Mouse (Mus musculus) CH12.LX (cell line): ENCODE results near the gene Tas2r118.

Source experiments
- CTCF ChIP-seq, 2 experiments: IDR thresholded peaks in 1 of 2; conservative IDR thresholded peaks in 1 of 2; 2 replicates each; pipeline ENCODE4 v1.5.1; 2011 to 2012; ENCODE audit warnings: low read depth in 2 of 2, low read length in 2 of 2, improper control_type of control experiment in 1 of 2, inconsistent platforms in 1 of 2, mild to moderate bottlenecking in 1 of 2, moderate library complexity in 1 of 2
- ELF1 ChIP-seq: IDR thresholded peaks from 2 replicates; pipeline ENCODE4 v1.6.1; 2014; ENCODE audit warnings: low read depth, mild to moderate bottlenecking, inconsistent platforms, low read length, improper control_type of control experiment
- IRF4 ChIP-seq: IDR thresholded peaks from 2 replicates; pipeline ENCODE4 v1.6.1; 2014; ENCODE audit warnings: low read depth, mild to moderate bottlenecking, inconsistent platforms, low read length, improper control_type of control experiment
- KAT2A ChIP-seq: IDR thresholded peaks from 2 replicates; pipeline ENCODE4 v1.6.1; 2012; ENCODE audit warnings: low read length, improper control_type of control experiment, inconsistent platforms; ENCODE audit not compliant: insufficient replicate concordance
- MXI1 ChIP-seq: IDR thresholded peaks from 2 replicates; pipeline ENCODE4 v1.6.1; 2011; ENCODE audit warnings: mild to moderate bottlenecking, low read depth, low read length, improper control_type of control experiment
- POLR2A ChIP-seq: IDR thresholded peaks from 2 replicates; pipeline ENCODE4 v1.6.1; 2011; ENCODE audit warnings: low read depth, mild to moderate bottlenecking, improper control_type of control experiment, low read length
- ZKSCAN1 ChIP-seq: IDR thresholded peaks from 2 replicates; pipeline ENCODE4 v1.6.1; 2012; ENCODE audit warnings: low read depth, inconsistent platforms, low read length, improper control_type of control experiment, borderline replicate concordance
- ZMIZ1 ChIP-seq: IDR thresholded peaks from 2 replicates; pipeline ENCODE4 v1.6.1; 2012; ENCODE audit warnings: low read depth, mild to moderate bottlenecking, inconsistent platforms, low read length, improper control_type of control experiment

- TF ChIP-seq ZKSCAN1 (no peak), POLR2A (no peak), MXI1 (no peak), ELF1 (no peak), KAT2A (no peak), CTCF (conservative IDR thresholded peaks at IDR 0.05 in 1 of 2, IDR thresholded peaks at IDR 0.05 in 1 of 2; ENCODE audit: low read depth in 2 of 2, low read length in 2 of 2) (no peak), ZMIZ1 (no peak), IRF4 (no peak)
These were observed 6.1 kb downstream of the Tas2r118 start for GRCm38 (mm10) chr6:23963741-23964140.
